Mouse (Mus musculus): ENCODE measurements around the gene Zfp69. TPM values are rescaled to one million over a fixed set of nuclear protein-coding genes. Genes with fewer than 3 reads are reported as not detected.
A peak's percentile ranks its signal among the peaks of the same experiment; 100 is the strongest.

The Zfp69 gene
- polyA plus RNA-seq, 1 experiment, result 3.2 TPM

DNA sequence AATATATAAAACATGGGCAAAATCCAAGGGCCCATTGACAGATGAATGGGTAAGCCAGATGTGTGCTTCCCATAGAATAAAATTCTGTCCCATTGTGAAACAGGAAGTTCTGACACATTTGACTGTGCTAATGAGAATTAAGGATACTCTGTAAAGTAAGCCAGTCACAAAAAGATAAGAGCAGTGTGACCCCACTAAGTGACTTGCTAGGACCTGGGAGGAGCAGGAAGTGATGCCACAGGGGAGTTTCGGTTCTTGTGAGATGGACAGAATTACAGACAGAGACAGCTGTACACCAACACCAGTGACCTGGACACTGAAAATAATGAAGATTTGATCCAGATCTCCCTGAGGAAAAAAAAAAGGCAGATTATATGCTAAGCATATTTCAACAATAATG is 37.6 kb downstream of the Zfp69 start:
- H3K4me1 ChIP-seq (replicated peaks; ENCODE audit: control insufficient read depth, insufficient read depth, low read length), result no peaks in the 10 kb centered on the region
- TF ChIP-seq POLR2A (IDR thresholded peaks at IDR 0.05; ENCODE audit: control insufficient read depth, extremely low read depth, insufficient read depth, low read length, poor library complexity) (no peak), CTCF (IDR thresholded peaks at IDR 0.05; ENCODE audit: borderline replicate concordance, control insufficient read depth, extremely low read depth, insufficient read depth, low read length, poor library complexity) (no peak)
- H3K36me3 ChIP-seq (ENCODE audit: control insufficient read depth, insufficient read depth, low read length), result no peaks in the 10 kb centered on the region
- H3K27ac ChIP-seq (ENCODE audit: control insufficient read depth, insufficient read depth, low read length), result no peak overlapping the region
- no peak for DNase-seq
- 54% methylated on average over 1 of the region's 1 CpGs for WGBS
- no peaks in the 10 kb centered on the region for H3K27me3 ChIP-seq (ENCODE audit: control insufficient read depth, insufficient read depth, low read length)
- no peak overlapping the region for H3K4me3 ChIP-seq (ENCODE audit: control insufficient read depth, insufficient read depth, low read length)

- DNase-seq, result no peak
- no peak overlapping the region for H3K4me3 ChIP-seq (ENCODE audit: control insufficient read depth, insufficient read depth, low read length)
- 85% methylated on average over 8 of the region's 8 CpGs for WGBS
- no peak for TF ChIP-seq POLR2A (IDR thresholded peaks at IDR 0.05; ENCODE audit: control insufficient read depth, extremely low read depth, insufficient read depth, low read length, poor library complexity)
- TF ChIP-seq CTCF (IDR thresholded peaks at IDR 0.05; ENCODE audit: borderline replicate concordance, control insufficient read depth, extremely low read depth, insufficient read depth, low read length, poor library complexity), result no peak
- H3K27me3 ChIP-seq (ENCODE audit: control insufficient read depth, insufficient read depth, low read length), result no peaks in the 10 kb centered on the region
- H3K27ac ChIP-seq (ENCODE audit: control insufficient read depth, insufficient read depth, low read length), result no peak overlapping the region
- H3K4me1 ChIP-seq (replicated peaks; ENCODE audit: control insufficient read depth, insufficient read depth, low read length), result no peaks in the 10 kb centered on the region
- H3K36me3 ChIP-seq (ENCODE audit: control insufficient read depth, insufficient read depth, low read length), result no peaks in the 10 kb centered on the region
These were observed 38.1 kb downstream of the Zfp69 start for GRCm38 (mm10) chr4:120913443-120913842.

DNA sequence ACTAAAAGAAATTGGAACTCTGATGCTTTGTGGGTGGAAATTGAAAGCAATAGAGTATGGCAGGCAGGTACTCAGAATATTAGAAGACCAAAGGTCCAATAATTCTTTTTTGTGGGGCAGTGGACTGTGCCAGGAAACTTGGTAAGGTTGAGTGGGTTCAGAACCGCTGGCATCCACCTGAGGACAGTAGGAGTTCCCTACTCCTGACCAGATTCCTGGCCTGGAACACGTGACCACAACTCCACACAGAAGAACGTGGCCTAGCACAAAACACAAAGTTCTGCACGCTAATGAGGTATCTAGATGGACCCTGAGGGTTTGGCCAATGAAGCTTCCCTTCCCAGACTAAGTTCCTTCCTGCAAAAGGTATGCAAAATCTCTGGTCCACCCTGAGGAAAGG is 38.6 kb downstream of the Zfp69 start:
- no peaks in the 10 kb centered on the region for H3K27me3 ChIP-seq (ENCODE audit: control insufficient read depth, insufficient read depth, low read length)
- H3K36me3 ChIP-seq (ENCODE audit: control insufficient read depth, insufficient read depth, low read length), result no peaks in the 10 kb centered on the region
- 79% methylated on average over 4 of the region's 4 CpGs for whole genome bisulfite sequencing
- H3K27ac ChIP-seq (ENCODE audit: control insufficient read depth, insufficient read depth, low read length), result no peak overlapping the region
- no peak for DNase-seq
- TF ChIP-seq POLR2A (IDR thresholded peaks at IDR 0.05; ENCODE audit: control insufficient read depth, extremely low read depth, insufficient read depth, low read length, poor library complexity), result no peak
- no peak for TF ChIP-seq CTCF (IDR thresholded peaks at IDR 0.05; ENCODE audit: borderline replicate concordance, control insufficient read depth, extremely low read depth, insufficient read depth, low read length, poor library complexity)
- no peaks in the 10 kb centered on the region for H3K4me1 ChIP-seq (replicated peaks; ENCODE audit: control insufficient read depth, insufficient read depth, low read length)
- no peak overlapping the region for H3K4me3 ChIP-seq (ENCODE audit: control insufficient read depth, insufficient read depth, low read length)

- no peaks in the 10 kb centered on the region for H3K4me1 ChIP-seq (replicated peaks; ENCODE audit: control insufficient read depth, insufficient read depth, low read length)
- no peak overlapping the region for H3K27ac ChIP-seq (ENCODE audit: control insufficient read depth, insufficient read depth, low read length)
- no peak overlapping the region for H3K4me3 ChIP-seq (ENCODE audit: control insufficient read depth, insufficient read depth, low read length)
- no peak for TF ChIP-seq CTCF (IDR thresholded peaks at IDR 0.05; ENCODE audit: borderline replicate concordance, control insufficient read depth, extremely low read depth, insufficient read depth, low read length, poor library complexity)
- no peak for TF ChIP-seq POLR2A (IDR thresholded peaks at IDR 0.05; ENCODE audit: control insufficient read depth, extremely low read depth, insufficient read depth, low read length, poor library complexity)
- no peak for DNase-seq
- 93% methylated on average over 6 of the region's 6 CpGs for WGBS
- no peaks in the 10 kb centered on the region for H3K36me3 ChIP-seq (ENCODE audit: control insufficient read depth, insufficient read depth, low read length)
- H3K27me3 ChIP-seq (ENCODE audit: control insufficient read depth, insufficient read depth, low read length), result no peaks in the 10 kb centered on the region
These were observed 40.4 kb downstream of the Zfp69 start for GRCm38 (mm10) chr4:120911086-120911485.

- Histone ChIP-seq H3K27me3 (ENCODE audit: control insufficient read depth, insufficient read depth, low read length) (no peaks in the 10 kb centered on the region), H3K36me3 (ENCODE audit: control insufficient read depth, insufficient read depth, low read length) (no peaks in the 10 kb centered on the region), H3K27ac (ENCODE audit: control insufficient read depth, insufficient read depth, low read length) (no peak overlapping the region), H3K4me1 (replicated peaks; ENCODE audit: control insufficient read depth, insufficient read depth, low read length) (no peaks in the 10 kb centered on the region), H3K4me3 (ENCODE audit: control insufficient read depth, insufficient read depth, low read length) (no peak overlapping the region)
- WGBS, result 32% methylated on average over 15 of the region's 15 CpGs
- TF ChIP-seq CTCF (IDR thresholded peaks at IDR 0.05; ENCODE audit: borderline replicate concordance, control insufficient read depth, extremely low read depth, insufficient read depth, low read length, poor library complexity) (no peak), POLR2A (IDR thresholded peaks at IDR 0.05; ENCODE audit: control insufficient read depth, extremely low read depth, insufficient read depth, low read length, poor library complexity) (no peak)
- peak; percentile 52 for DNase-seq
These were observed 41.8 kb downstream of the Zfp69 start for GRCm38 (mm10) chr4:120909558-120910150.

DNA sequence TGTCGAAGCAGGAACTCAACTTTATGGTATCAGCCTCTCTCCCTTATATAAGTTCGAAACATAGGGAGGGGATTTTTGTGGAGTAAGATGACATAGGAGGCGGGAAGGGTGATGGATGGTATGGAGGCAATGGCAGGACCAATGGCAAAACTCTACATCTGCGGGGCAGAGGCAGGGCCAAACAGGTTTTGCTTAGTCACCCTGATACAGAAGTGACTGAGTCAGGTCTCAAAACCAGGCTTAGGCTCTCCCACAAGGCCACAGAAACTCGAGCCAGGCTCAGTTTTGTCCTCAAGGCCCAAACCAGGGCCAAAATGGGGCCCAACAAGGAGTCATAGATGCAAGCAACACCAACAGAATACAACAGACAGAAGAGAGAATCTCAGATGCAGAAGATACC is 45.9 kb downstream of the Zfp69 start:
- Histone ChIP-seq H3K4me1 (replicated peaks; ENCODE audit: control insufficient read depth, insufficient read depth, low read length) (no peaks in the 10 kb centered on the region), H3K4me3 (ENCODE audit: control insufficient read depth, insufficient read depth, low read length) (no peak overlapping the region), H3K36me3 (ENCODE audit: control insufficient read depth, insufficient read depth, low read length) (no peaks in the 10 kb centered on the region), H3K27me3 (ENCODE audit: control insufficient read depth, insufficient read depth, low read length) (no peaks in the 10 kb centered on the region), H3K27ac (ENCODE audit: control insufficient read depth, insufficient read depth, low read length) (no peak overlapping the region)
- TF ChIP-seq CTCF (IDR thresholded peaks at IDR 0.05; ENCODE audit: borderline replicate concordance, control insufficient read depth, extremely low read depth, insufficient read depth, low read length, poor library complexity), result no peak
- TF ChIP-seq POLR2A (IDR thresholded peaks at IDR 0.05; ENCODE audit: control insufficient read depth, extremely low read depth, insufficient read depth, low read length, poor library complexity), result no peak
- DNase-seq, result no peak
- WGBS, result 68% methylated on average over 5 of the region's 5 CpGs

GRCm38 (mm10) chr4:120904533-120904932 is 47.0 kb downstream of the Zfp69 start:
- no peaks in the 10 kb centered on the region for H3K36me3 ChIP-seq (ENCODE audit: control insufficient read depth, insufficient read depth, low read length)
- H3K4me1 ChIP-seq (replicated peaks; ENCODE audit: control insufficient read depth, insufficient read depth, low read length), result no peaks in the 10 kb centered on the region
- TF ChIP-seq POLR2A (IDR thresholded peaks at IDR 0.05; ENCODE audit: control insufficient read depth, extremely low read depth, insufficient read depth, low read length, poor library complexity) (no peak), CTCF (IDR thresholded peaks at IDR 0.05; ENCODE audit: borderline replicate concordance, control insufficient read depth, extremely low read depth, insufficient read depth, low read length, poor library complexity) (no peak)
- H3K27me3 ChIP-seq (ENCODE audit: control insufficient read depth, insufficient read depth, low read length), result no peaks in the 10 kb centered on the region
- no peak overlapping the region for H3K4me3 ChIP-seq (ENCODE audit: control insufficient read depth, insufficient read depth, low read length)
- no peak overlapping the region for H3K27ac ChIP-seq (ENCODE audit: control insufficient read depth, insufficient read depth, low read length)
- WGBS, result 19% methylated on average over 4 of the region's 4 CpGs
- DNase-seq, result no peak
